Mouse (Mus musculus) embryonic facial prominence, embryonic 14.5 days (tissue): ENCODE measurements at regions not wholly inside any gene's neighbourhood (a gene's known extent, or its start where the extent isn't known, plus 50 kb on each side); places are given as distances from the start of the nearest gene placed in this dataset. TPM values are rescaled to one million over a fixed set of nuclear protein-coding genes. Genes with fewer than 3 reads are reported as not detected.

Experiments
- ATAC-seq: fragments of 200-750 bp; cut with Nextera tagmentation; 2 replicates; pipeline ENCODE4 v1.8.0; 2017; ENCODE audit warnings: low read depth, moderate number of reproducible peaks, moderate TSS enrichment
- DNase-seq: peaks from one replicate; pipeline ENCODE4 v3.0.0-alpha.2; 2015; ENCODE audit warnings: low spot score
- H3K27ac ChIP-seq: fragments of 300-500 bp; sonication (generic); replicated peaks from 2 replicates; pipeline ENCODE4 v1.5.1; 2014; ENCODE audit warnings: low read depth, mild to moderate bottlenecking, low read length, moderate library complexity
- H3K27me3 ChIP-seq: fragments of 300-500 bp; sonication (generic); replicated peaks from 2 replicates; pipeline ENCODE4 v1.6.1; 2014; ENCODE audit warnings: low read length; ENCODE audit not compliant: control insufficient read depth, insufficient read depth
- H3K36me3 ChIP-seq: fragments of 300-500 bp; sonication (generic); 2 replicates; pipeline ENCODE4 v1.6.1; 2014; ENCODE audit warnings: low read length, mixed read lengths; ENCODE audit not compliant: control insufficient read depth, insufficient read depth
- H3K4me1 ChIP-seq: fragments of 300-500 bp; sonication (generic); 2 replicates; pipeline ENCODE4 v1.6.1; 2014; ENCODE audit warnings: antibody characterized with exemption, low read length; ENCODE audit not compliant: control insufficient read depth, insufficient read depth
- H3K4me2 ChIP-seq: fragments of 300-500 bp; sonication (generic); 2 replicates; pipeline ENCODE4 v1.6.1; 2014; ENCODE audit warnings: low read depth, mild to moderate bottlenecking, low read length, moderate library complexity, mixed read lengths
- H3K4me3 ChIP-seq: fragments of 300-500 bp; sonication (generic); 2 replicates; pipeline ENCODE4 v1.5.1; 2014; ENCODE audit warnings: low read depth, mild to moderate bottlenecking, low read length
- H3K9ac ChIP-seq: fragments of 300-500 bp; sonication (generic); 2 replicates; pipeline ENCODE4 v1.6.1; 2014; ENCODE audit warnings: low read depth, mild to moderate bottlenecking, low read length, moderate library complexity, mixed read lengths
- H3K9me3 ChIP-seq: fragments of 300-500 bp; sonication (generic); 2 replicates; pipeline ENCODE4 v1.6.1; 2016; ENCODE audit warnings: low read length; ENCODE audit not compliant: control insufficient read depth
- WGBS: fragments of 180-500 bp; shearing (Covaris S2); extraction: QIAGEN DNeasy Blood & Tissue Kit; methylation state at CpG from one replicate; pipeline ENCODE4 v1.1.7; 2014; 5-methylcytosine and 5-hydroxymethylcytosine counted together
- microRNA-seq: library from miRNA; unstranded; fragments of <30 nt; microRNA quantifications from one replicate; pipeline ENCODE4, GENCODE M21; 2016; ENCODE audit warnings: borderline number of aligned reads

- WGBS: 23% methylated on average over 4 of the region's 4 CpGs
- DNase-seq (peak; percentile 68), ATAC-seq (peak; percentile 63)
- Histone ChIP-seq H3K27ac (no peak overlapping the region), H3K4me3 (no peak overlapping the region), H3K9ac (no peak overlapping the region), H3K9me3 (no peaks in the 10 kb centered on the region), H3K4me2 (no peak overlapping the region), H3K27me3 (no peaks in the 10 kb centered on the region), H3K36me3 (no peaks in the 10 kb centered on the region), H3K4me1 (0 out of 2 replicates have a peak, but pooled peaks cover 4% of the 10 kb centered on the region)
Measured at GRCm38 (mm10) chr1:168501375-168502169, 69.5 kb upstream of the Pbx1 start.

DNA sequence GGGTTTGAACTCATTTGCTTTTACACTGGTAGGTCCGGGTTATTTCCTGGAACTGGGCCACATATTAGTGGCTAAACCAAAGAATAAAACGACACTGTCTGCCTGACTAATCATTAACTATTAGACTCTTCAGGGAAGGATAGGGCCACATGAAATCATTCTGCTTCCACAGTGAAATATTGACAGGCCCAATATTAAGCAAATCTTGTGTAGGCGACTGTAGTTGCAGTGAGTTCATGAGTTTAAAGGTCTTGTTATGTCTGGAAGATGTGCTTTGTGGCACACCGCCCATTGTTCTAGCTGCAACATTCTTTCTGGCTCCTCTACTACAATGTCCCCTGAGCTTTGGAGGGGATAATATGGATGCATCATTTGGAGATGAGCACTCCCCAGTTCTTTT is 65.7 kb upstream of the Pbx1 start:
- Histone ChIP-seq H3K27me3 (no peaks in the 10 kb centered on the region), H3K9me3 (no peaks in the 10 kb centered on the region), H3K4me2 (no peak overlapping the region), H3K36me3 (no peaks in the 10 kb centered on the region), H3K9ac (no peak overlapping the region), H3K4me3 (no peak overlapping the region), H3K27ac (no peak overlapping the region), H3K4me1 (0 out of 2 replicates have a peak, but pooled peaks cover 4% of the 10 kb centered on the region)
- DNase-seq (no peak), ATAC-seq (no peak)
- WGBS: 72% methylated on average over 4 of the region's 4 CpGs

GRCm38 (mm10) chr1:168495687-168496527 is 63.8 kb upstream of the Pbx1 start:
- no peaks in the 10 kb centered on the region for H3K4me1 ChIP-seq
- no peak overlapping the region for H3K4me3 ChIP-seq
- ATAC-seq (no peak), DNase-seq (no peak)
- no peaks in the 10 kb centered on the region for H3K9me3 ChIP-seq
- H3K9ac ChIP-seq: no peak overlapping the region
- H3K36me3 ChIP-seq: no peaks in the 10 kb centered on the region
- WGBS: 54% methylated on average over 13 of the region's 13 CpGs
- H3K27ac ChIP-seq: no peak overlapping the region
- H3K4me2 ChIP-seq: no peak overlapping the region
- H3K27me3 ChIP-seq: no peaks in the 10 kb centered on the region

- DNase-seq: no peak
- Histone ChIP-seq H3K36me3 (no peaks in the 10 kb centered on the region), H3K4me1 (no peaks in the 10 kb centered on the region), H3K9me3 (no peaks in the 10 kb centered on the region), H3K9ac (no peak overlapping the region), H3K27me3 (no peaks in the 10 kb centered on the region), H3K4me3 (no peak overlapping the region), H3K27ac (no peak overlapping the region), H3K4me2 (no peak overlapping the region)
- 64% methylated on average over 7 of the region's 7 CpGs for WGBS
- ATAC-seq: no peak
Measured at GRCm38 (mm10) chr1:168487492-168487891, 55.4 kb upstream of the Pbx1 start.

DNA sequence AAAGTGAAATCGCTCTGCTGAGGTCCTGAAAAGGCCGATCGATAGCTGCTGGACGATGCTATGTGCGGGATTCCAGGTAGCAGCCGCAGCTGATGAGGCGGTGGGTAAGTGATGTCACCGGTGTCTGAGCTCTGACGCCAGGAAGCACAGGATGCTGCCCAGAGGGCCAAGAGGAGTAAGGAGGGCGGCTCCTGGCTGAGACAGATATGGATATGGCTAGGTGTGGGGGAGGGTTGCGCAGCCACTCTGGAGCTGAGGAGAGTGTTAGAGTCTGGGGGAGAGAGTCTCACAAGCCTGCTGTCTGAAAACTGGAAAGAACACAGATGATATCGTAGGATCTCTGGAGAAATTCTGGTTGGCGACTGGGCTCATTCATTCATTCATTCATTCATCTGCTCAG is 51.6 kb upstream of the Pbx1 start:
- no peak for ATAC-seq
- no peaks in the 10 kb centered on the region for H3K4me1 ChIP-seq
- no peaks in the 10 kb centered on the region for H3K36me3 ChIP-seq
- H3K27ac ChIP-seq: no peak overlapping the region
- no peaks in the 10 kb centered on the region for H3K9me3 ChIP-seq
- H3K4me3 ChIP-seq: no peak overlapping the region
- no peak overlapping the region for H3K9ac ChIP-seq
- H3K27me3 ChIP-seq: no peaks in the 10 kb centered on the region
- no peak for DNase-seq
- H3K4me2 ChIP-seq: no peak overlapping the region
- 69% methylated on average over 13 of the region's 13 CpGs for WGBS

Small RNA genes lying in the stretch of these regions (microRNA-seq; reads per million reads assigned to microRNA genes)
- not detected for gene Mir6348
- gene Mir6354: not detected
